Mouse (Mus musculus) ES-E14 (cell line): ENCODE measurements around the gene Rab7b.

Experiments
- CHD2 ChIP-seq: IDR thresholded peaks from 2 replicates; pipeline ENCODE4 v1.6.1; 2014; ENCODE audit warnings: mild to moderate bottlenecking, low read depth, low read length, inconsistent platforms
- ZC3H11A ChIP-seq: IDR thresholded peaks from 2 replicates; pipeline ENCODE4 v1.6.1; 2012; ENCODE audit warnings: low read depth, mild to moderate bottlenecking, inconsistent platforms, low read length, borderline replicate concordance

- TF ChIP-seq CHD2 (no peak), ZC3H11A (no peak)
These were observed 55.5 kb downstream of the Rab7b start, which contains the start of gene Slc26a9 for GRCm38 (mm10) chr1:131743868-131744464.
